Mouse (Mus musculus) erythroblast, embryonic 14.5 days (primary cell): ENCODE results near the gene Map2k2.

Source experiments
- GATA1 ChIP-seq: IDR thresholded peaks from 2 replicates; pipeline ENCODE4 v1.6.1; 2012; ENCODE audit warnings: low read length, inconsistent platforms, mixed read lengths
- TAL1 ChIP-seq: IDR thresholded peaks from 3 replicates; pipeline ENCODE4 v1.6.1; 2012; ENCODE audit warnings: low read length, inconsistent platforms, mixed read lengths

DNA sequence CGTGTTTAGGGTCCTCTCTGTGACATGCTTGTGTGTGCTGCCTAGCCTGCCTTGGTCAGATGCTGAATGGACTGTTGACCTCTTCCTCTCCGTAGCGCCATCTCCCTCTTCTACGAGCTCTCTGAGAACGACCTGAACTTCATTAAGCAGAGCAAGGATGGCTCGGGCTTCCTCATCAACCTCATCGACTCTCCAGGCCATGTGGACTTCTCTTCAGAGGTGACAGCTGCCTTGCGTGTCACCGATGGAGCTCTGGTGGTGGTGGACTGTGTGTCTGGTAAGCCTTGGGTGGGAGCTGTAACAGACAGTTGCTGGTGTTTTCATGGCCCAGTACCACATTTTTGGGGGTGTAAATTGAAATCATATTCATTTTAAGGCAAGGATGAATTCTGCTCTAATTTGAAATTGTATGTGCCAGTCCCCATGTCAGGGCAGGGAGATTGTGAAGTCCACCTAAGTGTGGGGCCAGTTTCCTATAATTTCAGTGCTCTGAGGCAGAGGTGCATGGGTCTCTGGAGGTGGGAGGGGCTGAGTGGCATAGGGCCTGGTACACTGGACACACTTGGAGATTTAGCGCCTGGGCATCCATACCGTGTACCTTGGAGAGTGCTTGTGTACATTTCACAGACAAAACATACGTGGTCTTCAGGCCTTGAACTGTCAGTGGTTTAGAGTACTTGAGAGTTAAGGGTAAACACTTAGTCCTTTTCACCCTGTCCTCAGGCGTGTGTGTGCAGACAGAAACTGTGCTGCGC, 72.4 kb downstream of the Map2k2 start:
- TF ChIP-seq TAL1 (no peak), GATA1 (no peak)
